Mouse (Mus musculus) stomach, postnatal 0 days (tissue): ENCODE measurements around the gene Pqlc3.
"Not testable (repeated sequence)": the region's sequence is repeated elsewhere in the genome, so short reads cannot be mapped to it uniquely, and the experiment has no call there.

Experiments
- CTCF ChIP-seq: IDR thresholded peaks from 2 replicates; pipeline ENCODE4 v1.5.1; 2016; ENCODE audit warnings: antibody characterized with exemption, low read depth, mild to moderate bottlenecking, moderate library complexity
- EP300 ChIP-seq: optimal IDR thresholded peaks from 2 replicates; pipeline ENCODE3; 2016; ENCODE audit warnings: antibody characterized with exemption

DNA sequence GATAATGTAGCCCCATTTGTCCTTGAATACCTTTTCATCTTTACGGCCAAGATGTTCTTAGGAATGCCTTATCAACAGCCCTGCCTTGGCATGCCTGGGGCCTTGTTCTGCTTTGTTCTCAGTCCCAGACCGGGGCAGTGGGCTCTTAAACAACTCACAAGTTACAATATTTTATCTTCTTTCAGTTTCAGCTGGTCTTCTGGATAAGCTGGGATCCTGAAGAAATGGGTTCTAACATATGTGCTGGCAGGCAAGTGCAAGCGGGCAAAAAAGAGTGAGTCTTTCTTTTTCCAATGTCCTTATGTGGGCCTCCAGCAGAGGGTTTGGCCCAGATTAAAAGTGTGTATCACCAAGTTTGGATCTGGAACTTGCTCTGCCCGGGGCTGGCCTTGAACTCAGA is 20.9 kb upstream of the Pqlc3 start:
- not testable (repeated sequence) for TF ChIP-seq CTCF, EP300
